Mouse (Mus musculus): ENCODE measurements around the gene Cd207. TPM values are rescaled to one million over a fixed set of nuclear protein-coding genes. Genes with fewer than 3 reads are reported as not detected.

Cd207 gene
- polyA plus RNA-seq, 1 experiment from 2014 or later: not detected

GRCm38 (mm10) chr6:83711067-83711675, 33.5 kb upstream of the Cd207 start, which contains the start of gene Vax2:
Vax2 (plus strand) TSS chr6:83711264.
- under 1% methylated on average over 46 of the region's 46 CpGs for WGBS
- Histone ChIP-seq H3K9ac (ENCODE audit: low read depth, low read length) (peak within 1 kb of the TSS; percentile 21; the same call in 1 of the 2 replicates), H3K4me3 (ENCODE audit: low read depth, low read length) (peak within 1 kb of the TSS; percentile 30), H3K4me1 (ENCODE audit: control insufficient read depth, insufficient read depth, low read length) (peaks cover 13% of the 10 kb centered on the region), H3K27ac (ENCODE audit: low read length) (no peak within 1 kb of the TSS), H3K27me3 (ENCODE audit: control insufficient read depth, insufficient read depth, low read depth, low read length) (peaks cover 74% of the 10 kb centered on the region), H3K36me3 (ENCODE audit: control insufficient read depth, insufficient read depth, low read length) (no peaks in the 10 kb centered on the region), H3K4me2 (ENCODE audit: low read length) (peak within 1 kb of the TSS; percentile 59), H3K9me3 (replicated peaks; ENCODE audit: control insufficient read depth, low read length, poor library complexity, severe bottlenecking) (no peaks in the 10 kb centered on the region)
- peak; percentile 76 for ATAC-seq

- Histone ChIP-seq H3K9ac (ENCODE audit: low read depth, low read length) (no peak overlapping the region), H3K4me3 (ENCODE audit: low read depth, low read length) (peak overlapping the region; percentile 30), H3K4me1 (ENCODE audit: control insufficient read depth, insufficient read depth, low read length) (peaks cover 13% of the 10 kb centered on the region), H3K27me3 (ENCODE audit: control insufficient read depth, insufficient read depth, low read depth, low read length) (peaks cover 78% of the 10 kb centered on the region), H3K4me2 (ENCODE audit: low read length) (peak overlapping the region; percentile 59), H3K27ac (ENCODE audit: low read length) (no peak overlapping the region), H3K9me3 (replicated peaks; ENCODE audit: control insufficient read depth, low read length, poor library complexity, severe bottlenecking) (no peaks in the 10 kb centered on the region), H3K36me3 (ENCODE audit: control insufficient read depth, insufficient read depth, low read length) (no peaks in the 10 kb centered on the region)
- under 1% methylated on average over 29 of the region's 32 CpGs for WGBS
- ATAC-seq: peak; percentile 32; the same call in 1 of the 2 replicates
These were observed 32.9 kb upstream of the Cd207 start for GRCm38 (mm10) chr6:83710361-83711066.

GRCm38 (mm10) chr6:83707738-83708510, 30.3 kb upstream of the Cd207 start:
- Histone ChIP-seq H3K4me3 (ENCODE audit: low read depth, low read length) (no peak overlapping the region), H3K4me1 (ENCODE audit: control insufficient read depth, insufficient read depth, low read length) (peaks cover 13% of the 10 kb centered on the region), H3K9ac (ENCODE audit: low read depth, low read length) (no peak overlapping the region), H3K9me3 (replicated peaks; ENCODE audit: control insufficient read depth, low read length, poor library complexity, severe bottlenecking) (no peaks in the 10 kb centered on the region), H3K27ac (ENCODE audit: low read length) (no peak overlapping the region), H3K36me3 (ENCODE audit: control insufficient read depth, insufficient read depth, low read length) (no peaks in the 10 kb centered on the region), H3K27me3 (ENCODE audit: control insufficient read depth, insufficient read depth, low read depth, low read length) (peaks cover 76% of the 10 kb centered on the region), H3K4me2 (ENCODE audit: low read length) (no peak overlapping the region)
- 6% methylated on average over 6 of the region's 6 CpGs for WGBS
- ATAC-seq: no peak

GRCm38 (mm10) chr6:83704701-83705100, 27.0 kb upstream of the Cd207 start:
- Histone ChIP-seq H3K4me3 (ENCODE audit: low read depth, low read length) (no peak overlapping the region), H3K27ac (ENCODE audit: low read length) (no peak overlapping the region), H3K27me3 (ENCODE audit: control insufficient read depth, insufficient read depth, low read depth, low read length) (peaks cover 68% of the 10 kb centered on the region), H3K4me1 (ENCODE audit: control insufficient read depth, insufficient read depth, low read length) (no peaks in the 10 kb centered on the region), H3K9me3 (replicated peaks; ENCODE audit: control insufficient read depth, low read length, poor library complexity, severe bottlenecking) (no peaks in the 10 kb centered on the region), H3K36me3 (ENCODE audit: control insufficient read depth, insufficient read depth, low read length) (no peaks in the 10 kb centered on the region), H3K9ac (ENCODE audit: low read depth, low read length) (no peak overlapping the region), H3K4me2 (ENCODE audit: low read length) (no peak overlapping the region)
- WGBS: 21% methylated on average over 5 of the region's 5 CpGs
- no peak for ATAC-seq

- H3K4me3 ChIP-seq (ENCODE audit: low read depth, low read length): no peak overlapping the region
- H3K36me3 ChIP-seq (ENCODE audit: control insufficient read depth, insufficient read depth, low read length): no peaks in the 10 kb centered on the region
- H3K27me3 ChIP-seq (ENCODE audit: control insufficient read depth, insufficient read depth, low read depth, low read length): peaks cover 69% of the 10 kb centered on the region
- no peaks in the 10 kb centered on the region for H3K4me1 ChIP-seq (ENCODE audit: control insufficient read depth, insufficient read depth, low read length)
- 13% methylated on average over 1 of the region's 1 CpGs for WGBS
- ATAC-seq: no peak
- H3K4me2 ChIP-seq (ENCODE audit: low read length): no peak overlapping the region
- no peak overlapping the region for H3K9ac ChIP-seq (ENCODE audit: low read depth, low read length)
- no peak overlapping the region for H3K27ac ChIP-seq (ENCODE audit: low read length)
- H3K9me3 ChIP-seq (replicated peaks; ENCODE audit: control insufficient read depth, low read length, poor library complexity, severe bottlenecking): no peaks in the 10 kb centered on the region
These were observed 26.6 kb upstream of the Cd207 start for GRCm38 (mm10) chr6:83704294-83704693.

GRCm38 (mm10) chr6:83703722-83704078, 26.0 kb upstream of the Cd207 start:
- Histone ChIP-seq H3K27me3 (ENCODE audit: control insufficient read depth, insufficient read depth, low read depth, low read length) (peaks cover 69% of the 10 kb centered on the region), H3K9ac (ENCODE audit: low read depth, low read length) (no peak overlapping the region), H3K9me3 (replicated peaks; ENCODE audit: control insufficient read depth, low read length, poor library complexity, severe bottlenecking) (no peaks in the 10 kb centered on the region), H3K4me2 (ENCODE audit: low read length) (no peak overlapping the region), H3K4me3 (ENCODE audit: low read depth, low read length) (no peak overlapping the region), H3K36me3 (ENCODE audit: control insufficient read depth, insufficient read depth, low read length) (no peaks in the 10 kb centered on the region), H3K4me1 (ENCODE audit: control insufficient read depth, insufficient read depth, low read length) (no peaks in the 10 kb centered on the region), H3K27ac (ENCODE audit: low read length) (no peak overlapping the region)
- under 1% methylated on average over 10 of the region's 10 CpGs for WGBS
- no peak for ATAC-seq

- Histone ChIP-seq H3K4me2 (ENCODE audit: low read length) (no peak overlapping the region), H3K9me3 (replicated peaks; ENCODE audit: control insufficient read depth, low read length, poor library complexity, severe bottlenecking) (no peaks in the 10 kb centered on the region), H3K36me3 (ENCODE audit: control insufficient read depth, insufficient read depth, low read length) (no peaks in the 10 kb centered on the region), H3K27me3 (ENCODE audit: control insufficient read depth, insufficient read depth, low read depth, low read length) (peaks cover 68% of the 10 kb centered on the region), H3K4me1 (ENCODE audit: control insufficient read depth, insufficient read depth, low read length) (no peaks in the 10 kb centered on the region), H3K9ac (ENCODE audit: low read depth, low read length) (no peak overlapping the region), H3K4me3 (ENCODE audit: low read depth, low read length) (no peak overlapping the region), H3K27ac (ENCODE audit: low read length) (no peak overlapping the region)
- ATAC-seq: no peak
- WGBS: under 1% methylated on average over 27 of the region's 27 CpGs
These were observed 25.5 kb upstream of the Cd207 start for GRCm38 (mm10) chr6:83703000-83703721.

- peaks cover 68% of the 10 kb centered on the region for H3K27me3 ChIP-seq (ENCODE audit: control insufficient read depth, insufficient read depth, low read depth, low read length)
These were observed 24.7 kb upstream of the Cd207 start for GRCm38 (mm10) chr6:83702146-83702999.

More at GRCm38 (mm10) chr6:83702146-83702999, 24.7 kb upstream of the Cd207 start:
- no peak overlapping the region for H3K4me3 ChIP-seq (ENCODE audit: low read depth, low read length)
- H3K36me3 ChIP-seq (ENCODE audit: control insufficient read depth, insufficient read depth, low read length): no peaks in the 10 kb centered on the region
- no peak for ATAC-seq
- no peaks in the 10 kb centered on the region for H3K4me1 ChIP-seq (ENCODE audit: control insufficient read depth, insufficient read depth, low read length)
- H3K4me2 ChIP-seq (ENCODE audit: low read length): no peak overlapping the region
- H3K9ac ChIP-seq (ENCODE audit: low read depth, low read length): no peak overlapping the region
- H3K27ac ChIP-seq (ENCODE audit: low read length): no peak overlapping the region
- no peaks in the 10 kb centered on the region for H3K9me3 ChIP-seq (replicated peaks; ENCODE audit: control insufficient read depth, low read length, poor library complexity, severe bottlenecking)
- 1% methylated on average over 53 of the region's 53 CpGs for WGBS

Data from midbrain, embryonic 16.5 days (tissue).